Mouse (Mus musculus): ENCODE data around the gene Tmem131l.

Tmem131l gene

DNA sequence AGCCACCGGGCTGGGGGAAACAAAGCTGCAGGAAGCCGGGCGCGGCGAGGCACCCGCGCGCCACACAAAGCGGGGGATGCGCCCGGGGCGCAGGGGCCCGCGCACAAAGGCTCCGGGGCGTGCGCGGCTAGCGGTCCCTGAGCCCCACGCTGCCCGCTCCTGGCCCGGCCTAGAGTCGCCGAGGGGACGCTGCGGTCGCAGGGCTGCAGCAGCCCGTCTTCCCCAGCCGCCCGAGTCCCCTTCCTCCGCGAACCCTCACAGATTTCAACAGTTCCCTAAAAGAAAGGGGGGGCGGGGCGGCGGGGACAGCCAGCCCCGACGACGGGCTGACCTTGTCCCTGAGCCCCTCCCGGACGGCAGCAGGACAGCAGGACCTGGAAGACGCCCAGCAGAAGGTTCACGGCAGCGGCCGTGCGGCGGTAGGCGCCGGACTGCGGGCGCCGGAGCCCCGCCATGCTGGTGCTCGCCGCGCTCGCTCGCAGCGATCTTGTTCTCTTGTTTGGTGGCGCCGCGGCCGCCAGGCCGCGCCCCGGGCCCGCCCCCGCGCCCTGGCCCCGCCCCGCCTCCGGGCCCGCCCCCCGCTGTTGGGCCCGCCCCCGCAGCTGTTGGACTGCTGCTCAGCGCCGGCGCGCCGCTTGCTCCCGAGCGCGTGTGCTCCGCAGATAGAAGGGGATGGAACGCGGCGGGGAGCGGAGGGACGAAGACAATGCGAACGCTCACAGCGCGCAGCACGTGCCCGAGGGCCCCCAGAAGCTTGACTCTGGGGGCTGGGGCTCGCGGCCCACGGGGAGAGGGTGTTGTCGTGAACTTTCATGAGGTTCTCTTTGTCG is at the start of gene Tmem131l:
Gene Tmem131l (minus strand): TSS at position 530 of the 830 bp plus-strand sequence.
- peak; percentile 67 for DNase-seq (ENCODE audit: low spot score)

DNA sequence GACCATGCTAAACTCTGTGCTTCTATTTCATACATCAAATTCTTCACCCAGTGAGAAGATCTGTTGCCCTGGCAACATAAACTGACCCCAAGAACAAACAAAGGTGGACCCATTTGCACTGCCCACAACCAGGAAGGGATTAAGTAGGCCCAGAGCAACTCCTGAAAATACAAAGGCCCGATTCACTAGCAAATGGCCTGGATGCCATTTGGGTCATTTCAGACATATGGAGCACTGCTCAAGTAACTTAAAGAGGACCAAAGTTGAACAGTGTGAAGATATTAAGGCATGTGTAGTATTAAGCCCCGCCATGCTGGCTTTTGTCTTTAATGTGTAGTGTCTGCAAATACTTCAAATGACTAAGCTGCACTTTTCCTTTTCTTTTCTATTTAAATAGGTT is 46.9 kb upstream of the Tmem131l start:
- no peak for DNase-seq (ENCODE audit: low spot score)

DNA sequence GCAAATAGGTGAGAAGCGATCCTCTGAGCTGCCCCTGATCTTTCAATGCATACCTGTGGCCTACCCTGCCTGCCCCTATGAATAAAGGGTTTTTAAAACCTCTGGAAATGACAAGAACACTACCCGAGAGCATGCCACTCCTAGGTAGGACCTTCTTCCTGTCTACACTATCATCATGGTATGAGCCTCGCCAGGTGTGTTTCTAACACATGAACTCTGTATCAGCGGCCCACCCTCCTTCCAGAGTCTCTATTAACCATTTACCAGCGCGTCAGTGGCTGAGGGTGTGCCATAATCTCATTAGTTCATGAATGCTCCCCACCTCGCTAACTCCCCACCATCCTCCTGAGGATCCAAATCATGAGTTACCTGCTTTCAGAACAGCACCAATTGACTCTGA is 46.4 kb upstream of the Tmem131l start:
- DNase-seq (ENCODE audit: low spot score) = no peak

DNA sequence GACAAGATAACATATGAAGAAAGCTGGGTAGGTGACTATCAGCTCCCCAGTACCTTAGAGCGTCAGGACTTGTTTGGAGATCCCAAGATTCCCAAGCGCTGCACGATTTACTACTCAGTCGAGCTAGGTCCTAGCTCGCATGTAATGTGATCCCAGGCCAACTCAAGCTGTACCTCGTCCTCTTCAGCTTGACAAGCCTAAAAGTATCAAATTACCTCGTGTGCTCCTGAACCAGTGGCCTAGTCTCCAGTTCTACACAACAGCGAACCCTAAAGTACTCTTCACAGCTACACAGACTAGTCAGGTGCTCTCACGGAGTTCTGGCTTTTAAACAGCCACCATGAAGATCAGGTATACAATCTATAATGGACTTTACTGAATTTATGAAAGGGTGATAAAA is 45.5 kb upstream of the Tmem131l start:
- no peak for DNase-seq (ENCODE audit: low spot score)

DNA sequence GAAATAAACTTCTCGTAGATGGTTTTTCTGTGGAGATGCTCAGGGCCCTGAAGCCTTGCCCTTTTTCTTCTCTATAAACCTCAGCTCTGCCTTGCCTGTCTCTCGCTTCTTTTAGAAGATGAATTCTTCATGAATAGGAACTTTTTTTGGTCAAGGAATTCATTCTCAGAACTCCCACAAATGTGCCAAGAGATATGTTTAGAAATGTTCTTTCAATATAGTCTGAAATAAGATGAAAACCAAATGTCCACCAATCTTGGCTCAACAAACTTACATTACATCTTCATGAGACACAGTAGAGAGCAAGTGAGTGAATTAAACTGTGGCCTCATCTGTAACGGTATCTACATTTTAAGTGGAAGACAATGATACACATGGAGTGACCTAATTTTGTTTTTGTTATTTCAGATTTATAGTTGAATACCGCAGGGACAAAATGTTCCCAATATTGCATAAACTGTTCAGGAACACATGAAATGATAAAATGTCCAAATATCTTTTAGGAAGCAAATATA is 41.3 kb upstream of the Tmem131l start:
- no peak for DNase-seq (ENCODE audit: low spot score)

DNA sequence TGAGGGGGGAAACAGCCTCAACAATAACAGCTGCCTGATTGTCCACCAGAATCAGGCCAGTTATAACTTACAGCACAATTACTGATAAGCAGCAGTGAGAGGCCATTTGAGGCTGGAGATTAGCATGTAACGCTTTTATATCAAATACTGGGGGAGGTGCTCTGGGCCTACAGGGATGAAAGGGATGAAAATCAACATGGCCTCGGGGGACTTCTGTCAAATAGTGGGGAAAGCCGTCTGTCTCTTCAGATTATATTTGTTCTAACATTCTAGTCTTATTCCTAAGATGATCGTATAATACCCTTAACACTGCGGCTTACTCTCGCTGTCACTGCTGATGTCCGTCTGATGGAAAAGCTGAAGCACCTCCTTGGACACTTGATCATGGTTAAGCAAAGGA is 40.1 kb upstream of the Tmem131l start:
- no peak for DNase-seq (ENCODE audit: low spot score)

DNA sequence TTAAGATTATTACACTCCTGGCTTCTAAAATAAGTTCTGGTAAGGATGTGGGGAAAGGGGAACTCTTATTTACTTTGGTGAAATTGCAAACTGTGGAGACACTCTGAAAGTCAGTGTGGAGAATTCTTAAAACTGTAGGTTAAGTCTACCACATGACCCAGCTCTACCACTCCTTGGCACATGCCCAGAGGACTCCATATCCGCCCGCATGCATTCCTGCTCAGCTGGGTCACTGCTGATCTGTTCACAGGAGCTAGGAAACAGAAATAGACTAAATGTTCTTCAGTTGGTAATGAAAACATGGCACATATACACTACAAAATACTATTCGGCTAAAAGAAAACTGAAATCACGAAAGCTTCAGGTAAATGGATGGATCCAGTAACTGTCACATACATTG is 37.5 kb upstream of the Tmem131l start:
- DNase-seq (ENCODE audit: low spot score) = no peak

DNA sequence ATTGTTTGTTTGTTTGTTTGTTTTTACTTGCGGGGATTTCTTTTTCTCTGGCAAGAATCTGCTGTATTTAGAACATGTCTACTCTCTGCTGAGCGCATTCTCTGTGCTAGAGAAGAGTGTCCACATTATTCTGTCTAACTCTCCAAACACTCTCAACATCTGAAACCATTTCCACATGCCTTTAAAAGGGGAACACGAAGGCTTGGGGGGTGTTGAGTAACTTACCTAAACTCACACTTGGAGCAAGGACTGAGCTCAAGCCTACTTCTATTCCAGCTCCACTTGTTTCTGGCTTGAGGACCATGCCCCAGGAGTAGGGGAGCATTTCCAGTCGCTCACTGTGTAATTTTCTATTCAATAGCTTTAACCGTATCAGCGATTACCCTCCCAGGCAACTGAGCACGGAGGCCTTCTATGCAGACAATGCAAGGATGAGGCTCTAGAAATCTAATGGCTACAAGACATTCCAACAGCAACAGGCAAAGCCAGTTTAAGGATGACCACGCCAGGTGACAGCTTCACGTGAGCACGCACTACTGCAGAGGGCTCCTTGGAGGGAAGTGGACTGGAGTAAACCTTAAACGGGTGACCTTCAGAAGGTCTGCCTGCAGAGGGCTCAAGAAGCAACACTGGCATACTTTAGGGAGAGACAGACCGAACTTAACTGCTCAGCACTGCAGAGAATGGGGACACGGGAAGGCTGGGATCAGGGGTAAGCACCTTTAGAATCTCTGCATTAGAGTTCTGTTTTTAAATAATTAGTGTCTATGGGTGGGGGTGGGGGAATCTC is 36.8 kb upstream of the Tmem131l start:
- no peak for DNase-seq (ENCODE audit: low spot score)

DNA sequence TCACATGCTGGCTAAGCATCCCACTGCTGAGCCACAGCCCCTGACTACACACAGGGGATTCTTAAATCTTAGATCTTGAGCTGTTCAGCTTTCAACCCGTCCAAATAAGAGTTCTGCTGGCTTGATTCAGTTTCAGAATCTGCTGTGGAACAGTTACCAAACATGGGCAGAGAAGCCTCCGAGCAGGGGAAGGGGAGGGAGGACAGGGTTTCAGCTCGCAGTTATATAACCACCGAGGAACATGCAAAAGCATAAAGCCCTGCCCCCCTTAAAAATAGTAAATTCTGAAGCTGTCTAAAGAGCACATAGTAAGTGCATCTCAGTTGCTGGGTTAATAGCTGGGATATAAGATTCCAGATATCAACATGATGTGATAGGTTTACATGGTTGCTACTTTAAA is 35.5 kb upstream of the Tmem131l start:
- peak; percentile 42 for DNase-seq (ENCODE audit: low spot score)

DNA sequence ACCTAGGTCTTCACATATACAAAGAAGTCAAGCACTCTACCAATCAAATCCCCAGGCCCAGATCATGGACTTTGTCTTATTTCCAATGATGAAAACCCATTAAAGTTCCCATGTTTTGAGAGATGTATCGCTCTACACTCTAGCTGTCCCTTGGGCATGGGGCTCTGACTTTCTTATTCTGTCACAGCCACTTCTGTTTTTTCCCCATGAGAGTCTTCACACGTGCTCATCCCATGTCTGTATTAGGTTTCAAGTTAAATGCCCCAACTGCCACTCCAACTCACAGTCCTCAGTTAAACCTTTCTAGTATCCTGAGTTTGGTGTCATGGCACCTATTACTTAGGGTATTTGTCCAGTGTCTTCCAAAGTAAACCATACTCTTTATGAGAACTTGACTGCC is 34.8 kb upstream of the Tmem131l start:
- no peak for DNase-seq (ENCODE audit: low spot score)

DNA sequence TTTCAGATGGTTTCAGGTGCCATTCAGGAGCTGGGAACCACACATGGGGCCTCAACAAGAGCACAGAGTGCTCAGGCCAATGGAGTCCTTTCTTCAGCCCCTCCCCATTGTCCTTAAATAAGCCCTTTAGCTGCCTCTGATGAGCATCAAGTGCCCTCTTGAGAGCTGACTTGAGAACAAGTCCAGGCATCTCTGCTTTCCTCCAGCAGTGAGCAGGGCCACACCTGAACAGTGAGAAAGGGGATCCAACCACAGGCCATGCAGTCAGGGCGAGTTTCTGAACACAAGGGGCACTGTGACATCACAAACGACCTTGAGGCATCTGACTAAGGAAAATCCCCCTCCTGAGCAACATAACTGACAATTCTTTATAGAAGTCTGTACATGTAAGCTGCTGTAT is 31.7 kb upstream of the Tmem131l start:
- peak; percentile 7 for DNase-seq (ENCODE audit: low spot score)

DNA sequence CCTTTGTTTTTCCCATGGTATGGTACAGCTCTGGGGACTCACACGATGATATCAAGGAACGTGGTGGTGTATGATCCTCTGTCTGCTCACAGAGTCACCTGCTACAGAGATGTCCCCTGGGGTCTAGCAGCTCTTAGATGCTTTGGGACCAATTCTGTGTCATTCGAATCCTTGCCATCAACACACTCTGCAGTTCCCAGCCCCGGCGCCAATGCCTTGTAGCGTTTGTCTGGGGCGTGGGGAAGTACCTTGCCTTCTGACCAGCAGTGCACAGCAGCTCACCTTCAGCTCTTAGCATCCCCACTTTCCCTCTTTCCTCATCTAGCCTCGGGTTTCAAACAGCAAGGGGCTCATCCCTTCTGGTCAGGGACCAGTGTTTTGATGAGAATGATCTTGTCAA is 30.8 kb upstream of the Tmem131l start:
- no peak for DNase-seq (ENCODE audit: low spot score)

DNA sequence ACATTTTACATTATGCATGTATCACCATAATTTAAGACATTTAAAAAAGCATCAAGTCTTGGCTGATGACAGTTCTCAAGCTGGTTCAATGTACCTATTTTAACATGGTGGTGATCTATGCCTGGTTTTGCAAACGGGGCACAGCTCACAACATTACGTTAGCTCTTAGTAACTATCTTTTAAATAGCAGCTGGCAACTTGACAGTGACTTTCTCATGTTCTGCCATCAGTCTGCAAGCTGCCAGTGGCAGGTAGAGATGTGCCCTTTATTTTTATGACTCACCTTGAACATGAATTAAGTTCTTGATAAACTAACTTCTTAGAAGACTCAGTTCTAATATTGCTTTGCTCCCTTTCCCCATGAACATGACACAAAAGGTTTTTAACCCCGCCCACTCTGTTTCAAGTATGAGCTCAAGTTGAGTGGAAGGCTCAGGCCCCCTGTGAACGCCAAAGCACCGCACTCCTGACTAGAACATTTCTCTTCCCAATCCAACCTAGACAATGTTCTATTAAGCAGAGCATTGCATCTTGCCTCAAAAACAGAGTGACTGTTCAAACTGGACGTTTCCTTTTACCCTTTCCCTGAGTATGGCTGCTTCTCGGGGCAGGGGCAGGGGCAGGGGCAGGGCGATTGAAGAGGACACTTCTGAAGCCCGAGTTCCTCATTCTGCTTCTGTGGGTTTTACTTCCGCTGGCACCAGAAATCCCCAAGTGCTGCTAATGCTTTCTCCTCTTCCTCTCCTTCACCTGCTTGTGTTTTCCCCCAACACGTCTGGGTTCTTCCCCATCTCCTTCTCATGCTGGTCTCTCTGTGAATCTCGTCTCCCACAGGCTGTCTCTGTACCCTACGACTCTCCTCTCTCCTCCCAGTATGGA is 29.1 kb upstream of the Tmem131l start:
- DNase-seq (ENCODE audit: low spot score) = peak; percentile 31

DNA sequence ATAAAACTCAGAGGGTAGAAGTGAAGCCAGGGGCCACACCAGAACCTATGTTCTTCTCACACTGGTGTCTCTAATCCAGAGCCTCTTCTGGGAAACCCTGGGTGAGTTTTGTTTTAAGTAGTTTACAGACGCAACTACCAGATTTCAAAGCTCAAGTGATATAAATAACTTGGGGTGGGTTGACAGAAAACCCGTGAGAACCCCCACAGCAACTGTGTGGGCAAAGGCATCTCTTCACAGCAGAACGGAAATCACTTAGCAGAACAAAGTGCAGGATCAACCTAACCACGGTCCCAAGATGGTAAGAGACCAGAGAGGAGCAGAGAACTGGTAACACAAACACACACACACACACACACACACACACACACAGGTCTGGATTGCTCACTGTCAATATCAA is 25.9 kb upstream of the Tmem131l start:
- peak; percentile 83 for DNase-seq (ENCODE audit: low spot score)

DNA sequence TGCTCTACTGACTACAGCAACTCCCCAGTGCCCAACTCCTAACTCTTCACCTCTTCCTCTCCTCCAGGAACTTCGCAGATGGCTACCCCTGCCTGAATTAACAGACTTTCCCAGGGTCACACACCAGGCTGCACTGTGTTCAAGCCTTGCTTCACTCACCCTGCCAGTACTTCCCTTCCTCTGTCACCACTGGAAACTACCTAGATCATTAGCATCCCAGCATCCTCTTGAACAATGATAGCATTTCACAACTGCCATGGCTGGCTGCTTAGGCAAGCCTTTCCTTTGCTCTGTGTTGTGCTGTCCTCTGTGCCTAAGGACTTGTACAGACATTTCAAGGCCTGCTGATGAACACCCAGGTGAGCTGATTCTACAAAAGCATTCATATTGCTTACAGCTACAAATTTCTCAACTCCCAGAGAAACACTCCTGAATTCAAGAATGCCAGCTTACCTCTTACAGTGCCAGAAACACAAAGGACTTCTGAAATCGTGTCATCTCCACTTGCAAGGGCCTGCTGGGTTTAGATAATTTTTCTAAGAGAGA is 23.5 kb upstream of the Tmem131l start:
- DNase-seq (ENCODE audit: low spot score) = no peak

DNA sequence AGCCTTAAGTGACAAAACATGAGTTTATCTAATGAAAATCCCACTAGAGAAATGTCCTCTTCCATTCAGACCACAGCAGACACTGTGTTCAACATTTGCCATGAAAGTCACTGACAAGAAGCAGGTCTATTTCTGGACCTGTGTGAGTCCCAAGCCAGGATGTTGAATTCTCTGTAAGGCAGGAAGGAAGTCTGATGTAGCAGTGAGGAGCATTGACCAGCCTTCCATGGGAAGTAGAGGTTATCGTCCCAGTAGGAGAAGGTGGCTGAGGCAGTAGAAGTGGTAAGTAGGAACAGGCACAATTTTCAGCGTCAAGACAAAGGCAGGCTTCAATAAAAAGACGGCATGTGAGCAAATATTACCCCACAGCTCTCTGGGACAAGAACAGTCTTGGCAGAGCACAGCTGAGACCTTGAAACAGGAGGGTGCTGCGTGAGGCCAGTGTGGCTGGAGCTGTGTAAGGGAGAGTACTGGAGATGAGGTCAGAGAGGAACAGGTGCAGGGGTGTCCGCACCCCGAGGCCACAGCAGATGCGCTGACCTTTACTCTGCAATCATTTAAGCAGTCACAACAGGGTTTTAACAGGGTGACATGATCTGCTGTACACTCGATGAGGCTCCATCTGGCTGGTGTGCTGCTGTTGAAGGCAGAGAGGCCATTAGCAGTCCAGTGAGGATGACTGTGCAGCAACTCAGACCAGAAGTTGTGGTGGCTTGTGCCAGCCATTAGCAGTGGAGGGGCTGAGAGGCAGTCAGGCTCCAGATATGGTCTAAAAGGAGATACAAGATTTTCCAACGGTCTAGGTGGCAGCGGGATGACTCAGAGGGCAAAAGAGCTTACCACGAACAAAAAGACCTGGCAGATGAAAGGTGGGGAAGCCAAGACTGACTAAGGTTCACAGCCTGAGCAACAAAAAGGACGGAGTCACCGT is 21.8 kb upstream of the Tmem131l start:
- no peak for DNase-seq (ENCODE audit: low spot score)

DNA sequence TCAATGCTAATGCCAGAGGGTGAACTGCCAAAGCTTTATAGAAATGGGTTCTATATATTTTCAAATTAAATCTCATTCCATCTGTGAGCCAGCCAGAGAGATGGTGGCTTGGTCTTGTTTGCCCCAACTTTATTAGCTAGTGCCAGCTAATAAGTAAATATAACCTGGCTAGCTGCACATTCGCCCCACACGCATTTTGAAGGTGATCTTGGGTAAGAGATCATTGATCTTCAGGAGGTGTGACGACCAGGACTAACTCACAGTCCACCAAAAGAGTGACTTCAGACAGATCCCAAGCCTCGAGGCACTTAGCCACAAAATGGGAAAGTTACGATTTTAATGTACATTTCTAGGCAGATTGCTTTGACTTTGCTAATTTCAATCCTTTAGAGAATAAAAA is 21.0 kb upstream of the Tmem131l start:
- no peak for DNase-seq (ENCODE audit: low spot score)

DNA sequence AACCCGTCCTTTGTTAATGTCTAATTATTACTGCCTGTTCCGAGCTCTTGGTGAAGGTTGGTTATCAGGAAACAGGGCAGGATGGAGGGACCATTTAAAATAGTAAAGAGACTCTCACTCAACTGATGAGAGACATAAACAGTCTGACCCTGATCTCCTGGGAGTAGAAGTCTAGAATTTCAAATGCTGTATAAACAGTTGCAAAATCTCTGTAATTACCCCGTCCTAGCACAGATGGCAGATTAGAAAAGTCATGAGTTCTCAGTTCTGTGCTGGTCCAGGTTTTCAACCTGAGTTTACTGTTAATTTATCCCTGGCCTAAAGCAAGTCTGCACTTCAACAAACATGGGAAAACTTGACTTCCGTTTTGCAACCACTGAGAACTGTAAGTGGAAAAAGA is 20.2 kb upstream of the Tmem131l start:
- DNase-seq (ENCODE audit: low spot score) = no peak

DNA sequence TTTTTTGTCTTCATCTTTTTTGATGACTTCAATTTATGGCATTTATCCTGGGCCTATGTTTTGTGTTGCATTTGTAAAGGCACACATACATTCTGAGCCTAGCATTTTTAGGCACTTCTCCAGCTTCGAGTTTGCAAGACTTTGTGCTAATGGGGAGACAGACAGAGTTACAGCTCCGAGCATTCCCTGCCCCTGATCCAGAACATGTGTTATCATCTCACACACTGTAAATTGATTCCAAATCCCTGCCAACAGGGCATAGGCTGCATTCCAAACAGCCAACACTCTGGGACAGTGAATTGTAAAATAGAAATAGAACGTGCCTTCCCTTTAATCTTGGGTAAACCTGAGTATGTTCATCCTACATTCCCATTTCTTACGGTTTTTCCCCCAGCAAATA is 19.7 kb upstream of the Tmem131l start:
- DNase-seq (ENCODE audit: low spot score) = no peak

DNA sequence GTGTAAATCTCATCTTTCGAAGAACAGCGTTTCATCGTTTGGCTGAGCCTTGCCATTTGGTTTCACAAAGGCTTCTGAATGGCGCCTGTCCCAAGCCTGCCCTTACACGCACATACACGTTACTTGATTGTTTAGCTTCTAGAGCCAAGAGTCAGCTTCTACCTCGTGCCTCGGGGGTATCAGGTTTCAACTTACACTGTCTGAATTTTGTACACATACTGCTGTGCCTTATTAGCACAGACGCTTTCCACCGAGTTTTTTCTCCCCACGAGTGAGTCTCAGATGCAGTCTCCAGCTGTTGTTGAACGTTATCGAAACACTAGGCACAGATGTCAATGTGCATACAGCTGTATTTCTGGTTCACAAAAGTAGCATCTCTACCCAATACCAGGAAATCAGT is 19.3 kb upstream of the Tmem131l start:
- DNase-seq (ENCODE audit: low spot score) = no peak

DNA sequence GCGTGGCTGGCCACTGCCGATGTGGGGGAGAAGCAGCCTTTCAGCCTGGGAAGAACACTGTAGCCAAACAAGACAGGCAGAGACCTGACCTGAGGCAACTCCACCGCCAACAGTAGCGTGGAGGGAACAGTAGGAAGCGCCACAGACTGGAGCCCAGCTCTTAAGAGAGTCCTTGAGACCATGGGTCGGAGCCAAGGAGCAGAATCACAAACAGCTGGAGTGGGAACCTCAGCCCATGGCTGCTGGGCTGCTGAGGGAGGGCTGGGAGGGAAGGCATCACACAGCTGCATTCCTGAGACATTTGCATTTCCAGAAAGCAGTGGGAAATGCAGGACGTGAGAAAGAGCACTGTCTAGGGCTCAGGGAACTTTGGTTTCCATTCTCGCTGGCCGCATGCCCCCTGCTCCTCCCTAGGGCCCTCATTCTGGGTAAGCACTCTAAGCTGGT is 8.8 kb upstream of the Tmem131l start:
- no peak for DNase-seq (ENCODE audit: low spot score)

Measured in T-cell, adult 2 months (primary cell).